Mouse (Mus musculus) limb, embryonic 14.5 days (tissue): ENCODE data around the gene Atf6b. TPM values are rescaled to one million over a fixed set of nuclear protein-coding genes. Genes with fewer than 3 reads are reported as not detected.

Source experiments
- ATAC-seq: fragments of 200-750 bp; cut with Nextera tagmentation; 2 replicates; pipeline ENCODE4 v1.8.0; 2017; ENCODE audit warnings: low read depth, moderate number of reproducible peaks, moderate TSS enrichment; ENCODE audit not compliant: low FRiP score
- DNase-seq: peaks from one replicate; pipeline ENCODE4 v3.0.0-alpha.2; 2015; ENCODE audit warnings: low spot score
- H3K27ac ChIP-seq: fragments of 300-500 bp; sonication (generic); replicated peaks from 2 replicates; pipeline ENCODE4 v1.5.1; 2014; ENCODE audit warnings: low read depth, mild to moderate bottlenecking, low read length, moderate library complexity, mixed read lengths
- H3K27me3 ChIP-seq: fragments of 300-500 bp; sonication (generic); 2 replicates; pipeline ENCODE4 v1.6.1; 2014; ENCODE audit warnings: low read length, mixed read lengths; ENCODE audit not compliant: control insufficient read depth, insufficient read depth
- H3K36me3 ChIP-seq: fragments of 300-500 bp; sonication (generic); 2 replicates; pipeline ENCODE4 v1.6.1; 2014; ENCODE audit warnings: mild to moderate bottlenecking, low read length, moderate library complexity, mixed read lengths; ENCODE audit not compliant: control insufficient read depth, insufficient read depth
- H3K4me1 ChIP-seq: fragments of 300-500 bp; sonication (generic); 2 replicates; pipeline ENCODE4 v1.6.1; 2014; ENCODE audit warnings: antibody characterized with exemption, low read length, mixed read lengths; ENCODE audit not compliant: control insufficient read depth, insufficient read depth
- H3K4me2 ChIP-seq: fragments of 300-500 bp; sonication (generic); replicated peaks from 2 replicates; pipeline ENCODE4 v1.6.1; 2014; ENCODE audit warnings: low read depth, mild to moderate bottlenecking, low read length, moderate library complexity; ENCODE audit not compliant: severe bottlenecking
- H3K4me3 ChIP-seq: fragments of 300-500 bp; sonication (generic); replicated peaks from 2 replicates; pipeline ENCODE4 v1.5.1; 2014; ENCODE audit warnings: low read length
- H3K9ac ChIP-seq: fragments of 300-500 bp; sonication (generic); 2 replicates; pipeline ENCODE4 v1.6.1; 2014; ENCODE audit warnings: mild to moderate bottlenecking, low read depth, low read length, moderate library complexity; ENCODE audit not compliant: severe bottlenecking
- H3K9me3 ChIP-seq: fragments of 300-500 bp; sonication (generic); 2 replicates; pipeline ENCODE4 v1.6.1; 2016; ENCODE audit warnings: low read length; ENCODE audit not compliant: control insufficient read depth
- POLR2A ChIP-seq: fragments of 200-500 bp; IDR thresholded peaks from 2 replicates; pipeline ENCODE4 v1.8.0; 2012; ENCODE audit warnings: inconsistent platforms, mild to moderate bottlenecking, moderate library complexity, borderline replicate concordance; ENCODE audit not compliant: insufficient read depth, insufficient read length; ENCODE audit errors: extremely low read depth
- WGBS: fragments of 180-500 bp; shearing (Covaris S2); extraction: QIAGEN DNeasy Blood & Tissue Kit; methylation state at CpG from one replicate; pipeline ENCODE4 v1.1.7; 2014; 5-methylcytosine and 5-hydroxymethylcytosine counted together
- polyA plus RNA-seq, 2 experiments: library from polyadenylated mRNA; depleted of rRNA in 1 of 2; stranded (reverse) in 1 of 2; unstranded in 1 of 2; fragments of >200 nt; fragmentation: Nextera tagmentation in 1 of 2; extraction: Ambion mirVana in 1 of 2; gene quantifications; 2 replicates each; pipeline versions ENCODE4 v1.2.1 to v1.2.3; 2012 to 2014

Atf6b gene
- polyA plus RNA-seq, 2 experiments = 68.3 to 104 TPM

- ATAC-seq (no peak), DNase-seq (no peak)
- peaks cover 66% of the 10 kb centered on the region for H3K36me3 ChIP-seq
- TF ChIP-seq POLR2A = no peak
- H3K27ac ChIP-seq = no peak overlapping the region
- no peaks in the 10 kb centered on the region for H3K27me3 ChIP-seq
- WGBS = 94% methylated on average over 8 of the region's 8 CpGs
- H3K9ac ChIP-seq = no peak overlapping the region
- H3K4me3 ChIP-seq = no peak overlapping the region
- no peaks in the 10 kb centered on the region for H3K9me3 ChIP-seq
- H3K4me2 ChIP-seq = no peak overlapping the region
- peaks cover 11% of the 10 kb centered on the region for H3K4me1 ChIP-seq
Measured at GRCm38 (mm10) chr17:34611050-34611449, 35.9 kb upstream of the Atf6b start.

GRCm38 (mm10) chr17:34613054-34613645 lies 33.8 kb upstream of the Atf6b start:
- Histone ChIP-seq H3K36me3 (peaks cover 77% of the 10 kb centered on the region), H3K9me3 (no peaks in the 10 kb centered on the region), H3K27ac (no peak overlapping the region), H3K4me2 (no peak overlapping the region), H3K9ac (no peak overlapping the region), H3K4me3 (no peak overlapping the region), H3K27me3 (no peaks in the 10 kb centered on the region), H3K4me1 (0 out of 2 replicates have a peak, but pooled peaks cover 4% of the 10 kb centered on the region)
- 83% methylated on average over 11 of the region's 11 CpGs for WGBS
- no peak for ATAC-seq
- TF ChIP-seq POLR2A = no peak
- no peak for DNase-seq

DNA sequence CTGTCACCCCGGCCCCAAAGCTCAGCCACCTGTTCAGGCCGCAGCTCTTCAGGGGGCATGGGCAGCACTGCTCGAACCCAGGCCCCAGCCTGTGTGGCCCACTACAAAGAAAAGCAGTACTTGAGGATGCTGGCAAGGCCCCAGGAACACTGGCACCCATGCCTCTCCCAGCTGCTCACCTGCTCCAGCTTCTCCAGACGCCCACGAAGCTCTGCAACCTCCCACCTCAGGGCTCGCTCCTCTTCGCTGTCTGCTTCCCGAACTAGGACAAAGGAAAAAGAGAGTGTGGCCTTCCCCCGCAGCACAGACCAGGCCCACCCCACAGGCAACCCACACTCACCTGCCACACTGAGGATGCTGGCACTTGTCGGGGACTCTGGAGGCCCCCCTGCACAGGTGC lies 33.1 kb upstream of the Atf6b start:
- Histone ChIP-seq H3K27me3 (no peaks in the 10 kb centered on the region), H3K4me3 (no peak overlapping the region), H3K9ac (no peak overlapping the region), H3K9me3 (no peaks in the 10 kb centered on the region), H3K4me2 (no peak overlapping the region), H3K36me3 (peaks cover 74% of the 10 kb centered on the region), H3K4me1 (0 out of 2 replicates have a peak, but pooled peaks cover under 1% of the 10 kb centered on the region), H3K27ac (no peak overlapping the region)
- ATAC-seq = no peak
- no peak for TF ChIP-seq POLR2A
- 94% methylated on average over 10 of the region's 10 CpGs for WGBS
- DNase-seq = no peak

- no peak for DNase-seq
- no peak for ATAC-seq
- Histone ChIP-seq H3K27me3 (no peaks in the 10 kb centered on the region), H3K9ac (no peak within 1 kb of the TSS), H3K9me3 (no peaks in the 10 kb centered on the region), H3K36me3 (peaks cover 79% of the 10 kb centered on the region), H3K4me1 (no peaks in the 10 kb centered on the region), H3K4me2 (no peak within 1 kb of the TSS), H3K4me3 (no peak within 1 kb of the TSS), H3K27ac (no peak within 1 kb of the TSS)
- TF ChIP-seq POLR2A = no peak
- 84% methylated on average over 6 of the region's 6 CpGs for WGBS
Measured at GRCm38 (mm10) chr17:34615871-34616270, 31.1 kb upstream of the Atf6b start, which contains the start of gene Egfl8. Gene Egfl8, minus strand, starts transcription at chr17:34615971.

- H3K36me3 ChIP-seq = peaks cover 77% of the 10 kb centered on the region
- TF ChIP-seq POLR2A = no peak
- H3K4me2 ChIP-seq = no peak overlapping the region
- H3K27me3 ChIP-seq = no peaks in the 10 kb centered on the region
- no peak overlapping the region for H3K4me3 ChIP-seq
- no peaks in the 10 kb centered on the region for H3K4me1 ChIP-seq
- no peaks in the 10 kb centered on the region for H3K9me3 ChIP-seq
- no peak for DNase-seq
- 17% methylated on average over 6 of the region's 6 CpGs for WGBS
- no peak for ATAC-seq
- H3K27ac ChIP-seq = no peak overlapping the region
- no peak overlapping the region for H3K9ac ChIP-seq
Measured at GRCm38 (mm10) chr17:34618999-34619398, 27.9 kb upstream of the Atf6b start.
